Mouse (Mus musculus): ENCODE measurements at regions not wholly inside any gene's neighbourhood (a gene's known extent, or its start where the extent isn't known, plus 50 kb on each side); places are given as distances from the start of the nearest gene placed in this dataset.

DNA sequence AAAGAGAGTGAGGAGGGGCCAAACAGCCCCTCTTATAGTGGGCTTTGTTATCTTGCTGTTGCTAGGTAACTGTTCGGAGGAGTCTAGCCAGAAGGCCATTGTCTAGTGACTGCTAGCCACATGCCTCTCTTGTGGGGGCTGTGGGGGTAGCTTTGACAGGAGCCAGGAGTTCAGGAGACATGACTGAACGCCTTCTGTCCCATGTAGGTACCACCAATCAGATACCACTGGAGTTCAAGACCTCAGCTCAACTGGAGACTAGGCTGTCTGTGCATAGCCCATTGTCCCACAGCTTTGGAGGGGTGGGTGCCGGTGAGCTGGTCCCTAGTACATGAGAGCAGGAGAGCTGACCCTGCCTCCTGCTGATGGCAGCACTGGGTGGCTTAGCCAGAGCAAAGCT, 82.4 kb upstream of the Unc93a2 start:
- Histone ChIP-seq H3K27ac (no peak overlapping the region), H3K9me3 (no peaks in the 10 kb centered on the region), H3K9ac (replicated peaks) (no peak overlapping the region), H3K4me3 (replicated peaks) (no peak overlapping the region), H3K36me3 (no peaks in the 10 kb centered on the region), H3K4me1 (replicated peaks) (peaks cover 4% of the 10 kb centered on the region; the same call in 1 of the 2 replicates), H3K4me2 (no peak overlapping the region), H3K27me3 (no peaks in the 10 kb centered on the region)
- 79% methylated on average over 3 of the region's 3 CpGs for WGBS
- no peak for ATAC-seq (ENCODE audit: insufficient number of reproducible peaks, insufficient read depth, low FRiP score, low TSS enrichment, low read depth)

DNA sequence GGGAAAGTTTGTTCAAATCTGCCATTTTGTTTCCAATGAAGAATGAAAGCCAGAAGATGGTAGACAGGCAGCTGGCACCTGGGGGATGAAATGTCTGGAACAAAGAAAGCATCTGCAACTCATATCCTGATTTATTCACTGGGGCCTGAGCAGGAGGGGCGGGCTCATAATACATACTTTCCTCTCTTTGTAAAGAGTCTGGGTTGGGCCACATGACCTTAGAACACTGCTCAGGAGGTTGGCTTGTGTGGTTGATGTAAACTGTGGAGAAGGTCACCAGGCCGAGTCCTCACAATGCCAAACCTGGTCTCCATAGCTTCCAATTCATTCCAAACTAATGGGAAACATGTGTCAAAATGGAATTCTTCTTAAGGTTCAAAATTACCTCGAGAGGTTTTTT, 79.6 kb upstream of the Unc93a2 start:
- 48% methylated on average over 3 of the region's 3 CpGs for WGBS
- no peak overlapping the region for H3K27ac ChIP-seq
- ATAC-seq (ENCODE audit: insufficient number of reproducible peaks, insufficient read depth, low FRiP score, low TSS enrichment, low read depth) = no peak

DNA sequence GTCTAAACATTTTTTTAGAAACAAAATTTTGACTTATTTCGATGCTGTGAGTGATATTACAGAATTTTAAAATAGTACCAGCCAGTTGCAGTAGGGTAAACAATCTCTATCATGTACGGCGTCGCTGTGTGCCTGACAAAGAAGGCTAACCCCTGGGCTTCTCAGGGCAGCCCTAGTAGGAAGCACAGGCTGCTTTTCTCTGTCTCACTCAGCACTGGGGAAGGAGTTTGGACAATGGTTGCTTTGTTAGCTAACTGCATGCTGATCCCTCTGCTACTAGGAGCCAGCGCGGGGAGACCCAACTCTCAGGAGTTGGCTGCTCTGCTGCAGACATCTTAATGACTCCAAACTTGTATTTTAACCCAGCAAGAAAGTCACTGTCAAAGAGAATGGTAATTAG, 75.9 kb upstream of the Unc93a2 start:
- no peak overlapping the region for H3K9ac ChIP-seq (replicated peaks)
- no peak overlapping the region for H3K4me2 ChIP-seq
- ATAC-seq (ENCODE audit: insufficient number of reproducible peaks, insufficient read depth, low FRiP score, low TSS enrichment, low read depth) = no peak
- peak overlapping the region; percentile 69 for H3K27ac ChIP-seq
- H3K9me3 ChIP-seq = no peaks in the 10 kb centered on the region
- no peaks in the 10 kb centered on the region for H3K27me3 ChIP-seq
- H3K36me3 ChIP-seq = no peaks in the 10 kb centered on the region
- no peak overlapping the region for H3K4me3 ChIP-seq (replicated peaks)
- WGBS = 50% methylated on average over 6 of the region's 6 CpGs
- H3K4me1 ChIP-seq (replicated peaks) = peaks cover 10% of the 10 kb centered on the region; the same call in 1 of the 2 replicates

More for the DNA sequence above, 79.6 kb upstream of the Unc93a2 start:
- Histone ChIP-seq H3K4me3 (replicated peaks) (no peak overlapping the region), H3K27me3 (no peaks in the 10 kb centered on the region), H3K9me3 (no peaks in the 10 kb centered on the region), H3K36me3 (no peaks in the 10 kb centered on the region), H3K9ac (replicated peaks) (no peak overlapping the region), H3K4me1 (replicated peaks) (peaks cover 4% of the 10 kb centered on the region; the same call in 1 of the 2 replicates), H3K4me2 (no peak overlapping the region)

DNA sequence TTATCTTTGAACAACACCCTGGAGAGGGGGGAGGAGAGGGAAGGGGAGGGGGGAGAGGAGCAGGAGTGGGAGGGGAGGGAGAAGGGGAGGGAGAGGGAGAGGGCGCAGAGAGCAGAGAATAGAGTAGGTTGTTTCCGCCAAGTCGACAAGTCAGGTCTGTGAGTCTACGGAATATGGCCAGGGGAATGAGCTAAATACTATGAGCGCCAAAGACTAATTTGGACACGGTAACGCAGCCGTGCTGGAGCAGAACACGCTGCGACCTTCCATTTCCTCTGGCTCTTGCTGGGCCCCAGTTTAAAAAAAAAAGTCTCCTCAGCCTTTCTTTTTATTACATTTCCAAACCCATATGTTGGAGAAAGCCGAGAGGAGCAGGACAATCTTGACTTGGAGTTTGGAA, 71.7 kb upstream of the Unc93a2 start:
- peak overlapping the region; percentile 50; the same call in 1 of the 2 replicates for H3K27ac ChIP-seq
- H3K4me2 ChIP-seq = no peak overlapping the region
- H3K4me3 ChIP-seq (replicated peaks) = no peak overlapping the region
- no peaks in the 10 kb centered on the region for H3K36me3 ChIP-seq
- no peak for ATAC-seq (ENCODE audit: insufficient number of reproducible peaks, insufficient read depth, low FRiP score, low TSS enrichment, low read depth)
- no peak overlapping the region for H3K9ac ChIP-seq (replicated peaks)
- H3K27me3 ChIP-seq = no peaks in the 10 kb centered on the region
- no peaks in the 10 kb centered on the region for H3K9me3 ChIP-seq
- H3K4me1 ChIP-seq (replicated peaks) = 0 out of 2 replicates have a peak, but pooled peaks cover 6% of the 10 kb centered on the region
- WGBS = 74% methylated on average over 11 of the region's 11 CpGs

DNA sequence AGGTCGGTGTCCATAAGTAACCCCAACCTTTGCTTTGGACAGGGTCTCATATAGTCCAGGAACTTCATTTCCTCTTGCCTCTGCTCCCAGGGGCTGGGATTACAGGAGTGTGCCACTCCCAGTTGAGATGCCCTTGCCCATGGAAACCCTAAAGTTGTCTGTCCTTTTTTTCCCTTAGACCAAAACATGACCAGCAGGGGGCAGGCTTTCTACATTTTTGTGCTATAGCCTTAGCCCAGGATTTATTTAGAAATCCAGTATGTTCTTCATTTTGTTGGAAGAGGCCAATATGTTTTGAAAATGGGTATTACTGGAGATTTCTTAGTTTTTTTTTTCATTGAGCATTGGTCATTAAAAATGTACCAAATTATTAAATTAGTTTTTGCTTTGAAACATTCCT, 58.6 kb upstream of the Unc93a2 start:
- Histone ChIP-seq H3K9ac (replicated peaks) (no peak overlapping the region), H3K4me3 (replicated peaks) (no peak overlapping the region), H3K4me2 (no peak overlapping the region), H3K27me3 (no peaks in the 10 kb centered on the region), H3K36me3 (no peaks in the 10 kb centered on the region), H3K4me1 (replicated peaks) (no peaks in the 10 kb centered on the region), H3K9me3 (no peaks in the 10 kb centered on the region), H3K27ac (no peak overlapping the region)
- 45% methylated on average over 1 of the region's 1 CpGs for WGBS
- no peak for ATAC-seq (ENCODE audit: insufficient number of reproducible peaks, insufficient read depth, low FRiP score, low TSS enrichment, low read depth)

DNA sequence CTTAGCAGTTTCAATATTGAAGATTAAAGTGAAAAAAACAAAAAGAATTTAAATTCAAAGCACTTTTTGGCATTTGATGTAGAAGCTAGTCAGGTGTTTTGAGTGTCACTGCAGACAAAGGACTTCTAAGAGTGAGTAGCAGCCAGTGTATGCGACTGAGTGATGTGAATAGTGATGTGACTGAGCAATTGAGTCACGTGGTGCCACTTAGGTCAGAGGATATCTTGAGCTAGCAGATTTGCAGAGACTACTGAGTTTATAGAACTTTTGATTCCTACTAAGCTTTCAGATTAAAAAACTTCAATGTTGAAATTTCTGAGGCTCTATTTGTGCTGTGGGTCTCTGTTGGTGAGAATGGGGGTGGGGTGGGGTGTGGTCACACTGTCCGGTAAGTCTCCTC, 49.8 kb upstream of the Unc93a2 start:
- WGBS = 84% methylated on average over 3 of the region's 3 CpGs
- Histone ChIP-seq H3K36me3 (no peaks in the 10 kb centered on the region), H3K27me3 (no peaks in the 10 kb centered on the region), H3K4me1 (replicated peaks) (no peaks in the 10 kb centered on the region), H3K9me3 (no peaks in the 10 kb centered on the region), H3K9ac (replicated peaks) (no peak overlapping the region), H3K27ac (no peak overlapping the region), H3K4me2 (no peak overlapping the region), H3K4me3 (replicated peaks) (no peak overlapping the region)
- no peak for ATAC-seq (ENCODE audit: insufficient number of reproducible peaks, insufficient read depth, low FRiP score, low TSS enrichment, low read depth)
